Mouse (Mus musculus): ENCODE measurements at regions not wholly inside any gene's neighbourhood (a gene's known extent, or its start where the extent isn't known, plus 50 kb on each side); places are given as distances from the start of the nearest gene placed in this dataset.

- WGBS, result 92% methylated on average over 7 of the region's 7 CpGs
- H3K27ac ChIP-seq, result no peak overlapping the region
Observed at GRCm38 (mm10) chr2:159986719-159987118, 347.2 kb downstream of the Gm826 start.

GRCm38 (mm10) chr2:159981694-159982093 is 352.3 kb downstream of the Gm826 start:
- no peaks in the 10 kb centered on the region for H3K27me3 ChIP-seq (ENCODE audit: insufficient read depth, poor library complexity, severe bottlenecking)
- H3K9me3 ChIP-seq, result no peaks in the 10 kb centered on the region
- no peak for DNase-seq (ENCODE audit: low spot score)
- H3K4me3 ChIP-seq, result no peak overlapping the region
- H3K36me3 ChIP-seq, result no peaks in the 10 kb centered on the region
- peaks cover 15% of the 10 kb centered on the region for H3K4me1 ChIP-seq
- 51% methylated on average over 3 of the region's 3 CpGs for WGBS
- no peak overlapping the region; the same call in 1 of the 2 replicates for H3K27ac ChIP-seq

More at GRCm38 (mm10) chr2:159986719-159987118, 347.2 kb downstream of the Gm826 start:
- Histone ChIP-seq H3K9me3 (no peaks in the 10 kb centered on the region), H3K27me3 (ENCODE audit: insufficient read depth, poor library complexity, severe bottlenecking) (no peaks in the 10 kb centered on the region), H3K4me1 (peaks cover 11% of the 10 kb centered on the region; the same call in 1 of the 2 replicates), H3K36me3 (no peaks in the 10 kb centered on the region), H3K4me3 (no peak overlapping the region)
- no peak for DNase-seq (ENCODE audit: low spot score)

DNA sequence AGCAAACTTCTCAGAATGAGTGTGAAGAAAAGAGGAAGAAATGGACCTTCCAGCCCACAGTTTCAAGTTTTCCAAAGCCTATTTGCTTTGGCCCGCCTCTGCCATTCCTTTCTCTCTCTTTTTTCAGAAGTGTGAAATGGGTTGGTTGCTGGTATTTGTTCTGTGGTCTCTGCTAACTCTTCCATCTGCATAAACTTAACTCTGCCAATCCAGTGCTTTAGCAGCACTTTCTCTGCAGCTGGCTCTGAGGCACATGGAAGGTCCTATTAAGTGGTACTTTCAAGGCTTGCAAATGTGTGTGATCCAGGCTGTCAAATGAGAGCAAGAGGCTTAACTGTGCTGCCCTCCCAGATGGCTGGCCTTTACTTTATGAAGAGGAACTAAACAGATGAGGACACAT is 383.6 kb downstream of the Gm826 start:
- WGBS, result 70% methylated on average over 1 of the region's 1 CpGs
- Histone ChIP-seq H3K27me3 (ENCODE audit: insufficient read depth, poor library complexity, severe bottlenecking) (no peaks in the 10 kb centered on the region), H3K36me3 (no peaks in the 10 kb centered on the region), H3K4me3 (no peak overlapping the region), H3K4me1 (no peaks in the 10 kb centered on the region), H3K27ac (no peak overlapping the region), H3K9me3 (no peaks in the 10 kb centered on the region)
- no peak for DNase-seq (ENCODE audit: low spot score)

DNA sequence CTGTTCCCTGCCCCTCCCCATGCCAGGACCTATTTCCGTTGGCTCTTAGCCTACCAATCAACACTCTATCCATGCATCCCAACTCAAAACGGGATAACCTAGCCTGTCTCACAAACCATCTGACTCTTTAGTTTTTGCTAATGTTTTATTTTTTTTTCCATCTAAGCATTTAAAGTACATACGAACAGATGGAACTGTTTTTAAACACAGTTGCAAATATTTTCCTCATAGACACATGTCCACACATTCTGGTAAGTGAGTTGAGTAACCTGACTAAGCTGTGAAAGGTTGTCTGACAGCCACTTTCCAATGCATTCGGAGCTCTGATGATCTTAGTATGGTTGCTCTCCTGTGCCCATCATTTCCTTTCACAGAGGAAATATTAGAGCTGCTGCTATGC is 384.9 kb downstream of the Gm826 start:
- no peak overlapping the region for H3K4me3 ChIP-seq
- H3K4me1 ChIP-seq, result no peaks in the 10 kb centered on the region
- H3K27ac ChIP-seq, result no peak overlapping the region
- H3K9me3 ChIP-seq, result no peaks in the 10 kb centered on the region
- DNase-seq (ENCODE audit: low spot score), result no peak
- 78% methylated on average over 4 of the region's 4 CpGs for WGBS
- H3K36me3 ChIP-seq, result no peaks in the 10 kb centered on the region
- no peaks in the 10 kb centered on the region for H3K27me3 ChIP-seq (ENCODE audit: insufficient read depth, poor library complexity, severe bottlenecking)

GRCm38 (mm10) chr2:159930744-159931143 is 403.2 kb downstream of the Gm826 start:
- WGBS, result 83% methylated on average over 2 of the region's 2 CpGs
- DNase-seq (ENCODE audit: low spot score), result no peak
- H3K27ac ChIP-seq, result no peak overlapping the region
- no peaks in the 10 kb centered on the region for H3K27me3 ChIP-seq (ENCODE audit: insufficient read depth, poor library complexity, severe bottlenecking)
- H3K9me3 ChIP-seq, result no peaks in the 10 kb centered on the region
- H3K36me3 ChIP-seq, result no peaks in the 10 kb centered on the region
- no peaks in the 10 kb centered on the region for H3K4me1 ChIP-seq
- no peak overlapping the region for H3K4me3 ChIP-seq

DNA sequence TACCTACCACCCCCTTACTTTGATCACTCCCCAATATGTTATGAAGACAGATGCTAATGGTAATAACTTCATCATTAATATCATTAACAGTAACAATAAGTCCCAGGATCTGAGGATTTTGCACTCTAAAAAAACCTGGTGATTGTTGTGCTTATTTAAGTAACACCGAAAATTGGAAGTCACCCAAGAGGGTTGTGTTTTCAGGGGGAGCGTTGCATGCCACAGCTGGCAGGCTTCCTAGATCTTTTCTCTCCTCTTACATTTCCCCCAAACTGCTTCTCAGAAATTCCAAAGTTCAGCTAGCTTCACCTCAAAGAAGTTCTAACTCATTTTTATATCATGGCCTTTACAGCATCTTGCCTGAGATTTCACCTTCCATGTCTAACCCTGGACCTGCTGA is 444.3 kb downstream of the Gm826 start:
- Histone ChIP-seq H3K4me3 (no peak overlapping the region), H3K27me3 (ENCODE audit: insufficient read depth, poor library complexity, severe bottlenecking) (no peaks in the 10 kb centered on the region), H3K27ac (no peak overlapping the region), H3K36me3 (no peaks in the 10 kb centered on the region), H3K4me1 (no peaks in the 10 kb centered on the region), H3K9me3 (no peaks in the 10 kb centered on the region)
- 83% methylated on average over 2 of the region's 2 CpGs for WGBS
- no peak for DNase-seq (ENCODE audit: low spot score)

DNA sequence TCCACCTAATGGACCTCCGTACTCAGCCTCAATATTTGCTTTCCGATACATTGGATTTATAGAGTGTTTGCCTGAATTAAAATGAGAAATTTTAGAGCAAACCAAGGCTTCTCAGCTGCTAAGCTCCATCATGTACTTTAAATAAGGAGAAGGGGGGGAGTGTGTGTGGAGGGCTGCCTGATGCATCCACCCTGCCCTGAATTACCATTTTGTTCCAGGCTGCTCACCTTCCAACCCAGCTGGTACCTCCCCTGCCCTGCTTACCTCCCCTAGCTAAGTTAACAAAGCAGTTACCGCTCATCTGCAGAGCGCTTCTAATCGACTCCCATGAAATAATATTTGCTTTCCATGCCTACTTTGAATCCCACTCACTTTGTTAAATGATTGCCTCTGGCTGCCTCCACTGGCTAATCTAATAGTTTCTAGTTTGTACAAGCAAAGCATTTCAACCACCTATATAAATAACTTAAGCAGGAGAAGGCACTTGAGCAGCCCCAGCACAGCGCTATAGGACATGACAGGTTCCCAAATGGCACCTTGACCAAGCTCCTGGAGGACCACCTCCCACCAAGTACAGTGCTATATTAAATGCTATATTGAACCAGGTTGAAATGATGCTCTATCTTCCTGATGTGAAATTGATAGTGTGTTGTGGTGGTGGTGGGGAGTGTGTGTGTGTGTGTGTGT is 449.0 kb downstream of the Gm826 start:
- H3K4me1 ChIP-seq, result no peaks in the 10 kb centered on the region
- H3K4me3 ChIP-seq, result no peak overlapping the region
- no peaks in the 10 kb centered on the region for H3K36me3 ChIP-seq
- 85% methylated on average over 6 of the region's 6 CpGs for WGBS
- H3K9me3 ChIP-seq, result no peaks in the 10 kb centered on the region
- no peaks in the 10 kb centered on the region for H3K27me3 ChIP-seq (ENCODE audit: insufficient read depth, poor library complexity, severe bottlenecking)
- no peak overlapping the region for H3K27ac ChIP-seq
- DNase-seq (ENCODE audit: low spot score), result no peak

- 46% methylated on average over 2 of the region's 2 CpGs for WGBS
- DNase-seq (ENCODE audit: low spot score), result no peak
- Histone ChIP-seq H3K27me3 (ENCODE audit: insufficient read depth, poor library complexity, severe bottlenecking) (no peaks in the 10 kb centered on the region), H3K27ac (no peak overlapping the region), H3K4me1 (no peaks in the 10 kb centered on the region), H3K9me3 (no peaks in the 10 kb centered on the region), H3K36me3 (no peaks in the 10 kb centered on the region), H3K4me3 (no peak overlapping the region)
Observed at GRCm38 (mm10) chr2:159866981-159867380, 467.0 kb downstream of the Gm826 start.

- H3K27ac ChIP-seq, result no peak overlapping the region
- WGBS, result 77% methylated on average over 1 of the region's 1 CpGs
- H3K27me3 ChIP-seq (ENCODE audit: insufficient read depth, poor library complexity, severe bottlenecking), result no peaks in the 10 kb centered on the region
- H3K4me3 ChIP-seq, result no peak overlapping the region
- H3K9me3 ChIP-seq, result no peaks in the 10 kb centered on the region
- DNase-seq (ENCODE audit: low spot score), result no peak
- no peaks in the 10 kb centered on the region for H3K4me1 ChIP-seq
- no peaks in the 10 kb centered on the region for H3K36me3 ChIP-seq
Observed at GRCm38 (mm10) chr2:159866391-159866790, 467.6 kb downstream of the Gm826 start.

DNA sequence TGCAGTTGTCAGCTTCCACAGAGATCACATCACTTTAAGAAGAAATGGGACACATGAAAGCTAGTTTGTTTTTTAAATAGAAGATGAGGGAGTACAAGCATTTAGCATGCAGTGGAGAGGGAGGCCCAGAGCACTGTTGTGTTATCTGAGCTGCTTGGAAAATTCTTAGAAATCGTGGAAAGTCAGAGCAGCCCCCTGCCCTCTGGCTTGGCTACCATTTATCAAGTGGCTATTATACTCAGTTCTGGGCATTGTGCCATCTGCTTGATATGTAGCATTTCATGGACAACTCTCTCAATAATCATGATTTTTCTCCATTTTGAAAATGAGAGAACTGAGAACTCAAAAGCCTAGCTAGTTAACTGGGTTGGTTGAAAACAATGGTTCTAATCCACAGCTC is 470.8 kb downstream of the Gm826 start:
- no peak for DNase-seq (ENCODE audit: low spot score)
- 57% methylated on average over 1 of the region's 1 CpGs for WGBS
- Histone ChIP-seq H3K27me3 (ENCODE audit: insufficient read depth, poor library complexity, severe bottlenecking) (no peaks in the 10 kb centered on the region), H3K4me1 (no peaks in the 10 kb centered on the region), H3K27ac (no peak overlapping the region), H3K36me3 (no peaks in the 10 kb centered on the region), H3K9me3 (no peaks in the 10 kb centered on the region), H3K4me3 (no peak overlapping the region)

DNA sequence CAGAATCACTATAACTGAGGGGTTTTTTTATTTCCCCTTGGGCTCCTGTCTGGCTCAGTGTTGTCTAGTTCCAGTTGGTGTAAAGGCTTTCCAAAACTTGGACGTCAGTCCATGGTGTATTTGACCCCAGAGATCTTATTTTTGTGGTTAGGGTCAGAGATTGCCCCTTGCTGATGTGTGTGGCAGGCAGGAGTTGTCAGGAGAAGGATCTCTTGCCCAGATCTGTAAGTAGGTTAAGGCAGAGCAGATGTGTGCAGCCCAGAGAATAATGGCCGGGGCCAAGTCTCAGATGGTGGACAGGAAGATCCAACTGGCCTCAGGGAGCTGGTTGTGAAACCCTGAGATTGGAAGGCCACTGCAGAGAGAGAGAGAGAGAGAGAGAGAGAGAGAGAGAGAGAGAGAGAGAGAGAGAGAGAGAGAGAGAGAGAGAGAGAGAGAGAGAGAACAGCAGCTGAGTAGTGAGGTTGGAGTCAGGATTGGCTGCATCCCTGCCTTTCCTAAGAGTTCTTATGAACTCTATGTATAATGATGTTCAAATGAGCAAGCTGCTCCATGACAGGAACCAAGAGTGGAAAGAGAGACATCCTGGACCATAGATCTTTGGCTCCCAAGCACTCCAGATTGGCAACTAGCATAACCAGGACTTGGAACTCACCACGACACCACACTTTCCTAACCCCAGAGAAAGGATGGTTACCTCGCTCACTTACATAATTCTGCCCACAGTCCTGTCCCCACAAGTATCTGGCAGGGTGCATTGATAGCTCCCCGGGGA is 479.9 kb downstream of the Gm826 start:
- Histone ChIP-seq H3K27ac (no peak overlapping the region), H3K4me3 (no peak overlapping the region), H3K36me3 (no peaks in the 10 kb centered on the region), H3K4me1 (no peaks in the 10 kb centered on the region), H3K9me3 (no peaks in the 10 kb centered on the region), H3K27me3 (ENCODE audit: insufficient read depth, poor library complexity, severe bottlenecking) (no peaks in the 10 kb centered on the region)
- DNase-seq (ENCODE audit: low spot score), result no peak
- WGBS, result 79% methylated on average over 5 of the region's 5 CpGs

DNA sequence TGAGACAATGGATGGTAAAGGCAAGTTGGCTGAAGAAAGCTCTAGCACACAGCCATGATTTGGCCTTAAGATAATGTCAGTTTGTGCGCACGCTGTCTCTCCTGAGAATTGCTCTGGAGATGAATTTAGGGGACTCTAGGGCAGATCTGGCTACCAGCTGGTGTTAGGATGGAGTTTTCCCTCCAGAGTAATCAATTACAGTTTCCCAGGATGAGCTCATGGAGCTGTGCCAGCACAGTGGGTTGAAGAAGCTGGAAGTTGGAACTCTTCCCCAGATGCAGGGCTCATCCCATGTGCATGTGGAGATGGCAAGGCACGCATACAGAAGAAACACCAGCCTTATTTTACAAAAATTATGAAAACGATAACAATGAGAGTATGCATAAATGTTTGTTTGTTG is 481.0 kb downstream of the Gm826 start:
- WGBS, result 83% methylated on average over 4 of the region's 4 CpGs
- no peak for DNase-seq (ENCODE audit: low spot score)

GRCm38 (mm10) chr2:159832488-159833113 is 501.4 kb downstream of the Gm826 start:
- H3K4me3 ChIP-seq, result no peak overlapping the region
- no peaks in the 10 kb centered on the region for H3K36me3 ChIP-seq
- H3K9me3 ChIP-seq, result no peaks in the 10 kb centered on the region
- 84% methylated on average over 7 of the region's 7 CpGs for WGBS
- no peak overlapping the region for H3K27ac ChIP-seq
- no peaks in the 10 kb centered on the region for H3K27me3 ChIP-seq (ENCODE audit: insufficient read depth, poor library complexity, severe bottlenecking)
- H3K4me1 ChIP-seq, result peaks cover 4% of the 10 kb centered on the region; the same call in 1 of the 2 replicates
- DNase-seq (ENCODE audit: low spot score), result no peak

More for the DNA sequence above, 481.0 kb downstream of the Gm826 start:
- no peak overlapping the region for H3K4me3 ChIP-seq
- no peaks in the 10 kb centered on the region for H3K27me3 ChIP-seq (ENCODE audit: insufficient read depth, poor library complexity, severe bottlenecking)
- no peaks in the 10 kb centered on the region for H3K4me1 ChIP-seq
- no peak overlapping the region for H3K27ac ChIP-seq
- no peaks in the 10 kb centered on the region for H3K9me3 ChIP-seq
- H3K36me3 ChIP-seq, result no peaks in the 10 kb centered on the region

All from heart, embryonic 10.5 days (tissue).